Mouse (Mus musculus) cerebellum, adult (tissue): Measurements from ENCODE around the gene Gm10309.
"Not testable (repeated sequence)": the region's sequence is repeated elsewhere in the genome, so short reads cannot be mapped to it uniquely, and the experiment has no call there.

Experiments
- ATAC-seq: cut with Nextera tagmentation; 2 replicates; pipeline ENCODE4 v1.9.2; 2017; ENCODE audit warnings: mild to moderate bottlenecking, moderate library complexity, mixed read lengths; ENCODE audit not compliant: insufficient number of reproducible peaks, low FRiP score, low TSS enrichment

The Gm10309 gene

GRCm38 (mm10) chr17:86479406-86479805, 25.6 kb downstream of the Gm10309 start:
- ATAC-seq = no peak

DNA sequence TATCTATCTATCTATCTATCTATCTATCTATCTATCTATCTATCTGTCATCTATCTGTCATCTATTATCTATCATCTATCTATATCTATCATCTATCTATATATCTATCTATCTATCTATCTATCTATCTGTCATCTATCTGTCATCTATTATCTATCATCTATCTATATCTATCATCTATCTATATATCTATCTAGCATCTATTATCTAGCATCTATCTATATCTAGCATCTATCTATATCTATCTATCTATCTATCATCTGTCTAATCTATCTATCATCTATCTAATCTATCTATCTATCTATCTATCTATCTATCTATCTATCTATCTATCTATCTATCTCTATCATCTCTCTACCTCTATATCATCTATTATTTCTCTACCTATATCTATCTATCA, 27.6 kb downstream of the Gm10309 start:
- not testable (repeated sequence) for ATAC-seq

DNA sequence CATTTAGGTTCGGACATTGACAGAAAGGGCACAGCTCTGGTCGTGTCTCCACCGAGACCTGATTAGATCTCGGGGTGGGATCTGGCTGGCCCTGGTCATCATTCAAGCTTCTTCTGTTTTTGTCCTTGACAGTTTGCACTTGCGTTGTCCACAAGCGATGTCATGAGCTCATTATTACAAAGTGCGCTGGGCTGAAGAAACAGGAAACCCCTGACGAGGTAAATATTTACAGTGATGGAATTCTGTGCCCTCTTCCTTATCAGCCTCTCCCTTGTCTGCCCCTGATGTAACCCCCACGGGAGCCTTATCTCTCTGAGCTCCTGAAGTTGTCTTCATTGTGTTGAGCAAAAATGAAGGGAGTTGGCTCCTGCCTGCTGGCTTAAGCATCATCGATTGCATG, 28.4 kb downstream of the Gm10309 start:
- no peak for ATAC-seq

DNA sequence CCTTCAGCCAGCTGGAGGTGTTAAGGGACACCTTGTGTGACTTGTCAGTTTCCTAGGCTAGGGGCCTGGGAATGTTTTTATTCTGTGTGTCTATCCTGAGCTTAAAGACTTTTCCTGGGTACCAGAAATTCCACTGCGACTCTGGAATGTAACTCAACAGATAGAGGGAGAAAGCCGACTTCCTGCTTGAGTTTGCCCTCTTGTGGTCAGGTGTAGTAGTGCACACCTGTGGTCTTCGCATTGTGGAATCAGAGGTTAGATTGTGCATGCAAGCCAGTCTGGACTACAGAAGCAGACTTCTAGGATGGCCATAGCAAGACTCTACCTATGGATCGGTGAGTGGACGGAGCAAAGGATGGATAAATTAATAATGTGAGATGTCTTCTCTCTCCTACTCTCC, 33.3 kb downstream of the Gm10309 start:
- ATAC-seq = 0 out of 2 replicates have a peak, but pooled peaks have one; percentile 15

- no peak for ATAC-seq
These were observed 34.9 kb downstream of the Gm10309 start for GRCm38 (mm10) chr17:86470160-86470559.

DNA sequence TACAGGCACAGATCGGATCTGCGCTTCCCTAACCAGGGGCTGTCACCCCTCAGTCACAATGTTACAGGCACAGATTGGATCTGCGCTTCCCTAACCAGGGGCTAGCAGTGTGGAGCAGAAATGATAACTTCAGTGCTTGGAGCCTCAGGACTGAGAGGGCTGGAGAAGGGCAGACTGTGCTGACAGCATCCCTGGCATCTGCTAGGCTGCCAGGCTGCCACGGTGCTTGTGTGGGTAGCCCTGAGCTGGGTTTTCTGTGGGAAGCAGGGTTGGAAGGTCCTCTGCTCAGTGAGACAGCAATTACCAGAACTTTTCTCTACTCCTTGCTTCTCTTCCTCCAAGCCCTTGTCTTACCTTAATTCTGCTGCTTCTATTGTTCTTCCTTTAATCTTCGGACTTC, 37.1 kb downstream of the Gm10309 start:
- no peak for ATAC-seq

GRCm38 (mm10) chr17:86467291-86467898, 37.6 kb downstream of the Gm10309 start:
- ATAC-seq = no peak

- ATAC-seq = no peak
These were observed 38.2 kb downstream of the Gm10309 start for GRCm38 (mm10) chr17:86466871-86467270.

- ATAC-seq = no peak
These were observed 38.6 kb downstream of the Gm10309 start for GRCm38 (mm10) chr17:86466412-86466811.

GRCm38 (mm10) chr17:86465865-86466264, 39.2 kb downstream of the Gm10309 start:
- no peak for ATAC-seq

DNA sequence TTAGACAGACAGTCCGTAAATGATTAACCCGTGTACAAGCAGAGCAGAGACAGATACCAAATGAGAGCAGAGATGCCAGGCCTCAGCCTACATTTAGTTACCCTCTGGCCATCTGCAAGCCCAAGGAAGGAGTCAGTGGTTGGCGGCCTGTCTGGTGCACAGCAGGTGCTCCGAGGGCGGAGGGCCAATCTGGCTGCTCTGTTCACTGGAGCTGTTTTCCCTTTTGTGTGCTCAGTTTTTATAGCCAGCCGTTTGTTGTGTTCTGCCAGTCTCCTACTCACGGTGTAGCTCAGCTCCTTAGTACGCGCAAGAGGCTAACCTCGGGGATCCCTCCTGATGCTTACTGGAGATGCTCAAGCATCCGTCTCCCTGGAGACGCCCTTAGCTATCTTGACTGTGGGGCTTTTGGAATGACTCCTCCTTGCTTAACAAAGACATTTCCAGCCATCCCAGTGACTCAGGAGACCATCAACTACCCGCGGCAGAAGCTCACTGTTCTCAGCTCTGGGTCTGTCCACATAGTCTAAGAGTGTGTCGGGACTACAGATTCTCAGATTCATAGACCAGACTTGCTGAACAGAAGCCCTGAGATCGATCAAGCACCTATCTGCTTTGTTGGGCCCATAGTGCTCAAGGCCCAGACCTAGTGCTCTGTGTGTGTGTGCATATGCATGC, 40.2 kb downstream of the Gm10309 start:
- ATAC-seq = peak; percentile 84

- ATAC-seq = peak; percentile 32; the same call in 1 of the 2 replicates
These were observed 40.8 kb downstream of the Gm10309 start for GRCm38 (mm10) chr17:86464197-86464596.

GRCm38 (mm10) chr17:86463369-86463768, 41.7 kb downstream of the Gm10309 start:
- no peak for ATAC-seq

DNA sequence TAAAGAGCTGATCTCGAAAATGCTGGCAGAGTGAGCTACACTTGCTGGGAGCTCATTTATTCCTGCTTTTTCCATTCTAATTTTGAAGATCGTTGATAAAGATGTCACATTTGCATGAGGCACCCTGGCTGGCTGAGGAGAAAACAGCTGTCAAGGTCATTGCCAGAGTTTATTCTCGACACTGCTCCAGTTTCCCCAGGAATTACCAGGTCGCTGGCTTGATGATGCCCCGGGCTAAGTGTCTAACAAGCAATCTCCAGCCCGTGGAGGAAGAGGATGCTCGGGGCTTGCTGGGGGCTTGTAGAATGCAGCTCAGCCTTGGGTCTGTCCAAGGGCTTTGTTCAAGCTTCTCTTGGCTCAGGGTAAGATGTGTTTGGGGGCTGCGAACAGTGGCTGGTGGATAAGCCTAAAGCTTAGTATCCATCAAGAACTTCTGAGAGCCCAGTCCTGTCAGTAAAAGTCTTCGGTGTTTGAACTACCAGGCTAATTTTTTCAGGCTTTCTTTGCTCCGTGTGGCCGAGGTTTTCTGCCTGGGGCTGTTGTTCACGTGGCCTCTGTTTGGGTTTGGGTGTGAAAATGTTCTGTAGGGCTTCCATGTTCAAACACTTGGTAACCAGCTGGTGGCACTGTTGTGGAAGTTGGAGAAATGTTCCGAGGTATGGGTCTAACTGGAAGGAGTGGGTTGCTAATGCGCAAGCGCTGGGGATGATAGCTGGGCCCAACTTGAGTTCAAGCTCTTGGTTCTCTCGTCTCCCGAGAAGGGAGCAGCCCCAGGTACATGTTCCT, 44.2 kb downstream of the Gm10309 start:
- no peak for ATAC-seq

DNA sequence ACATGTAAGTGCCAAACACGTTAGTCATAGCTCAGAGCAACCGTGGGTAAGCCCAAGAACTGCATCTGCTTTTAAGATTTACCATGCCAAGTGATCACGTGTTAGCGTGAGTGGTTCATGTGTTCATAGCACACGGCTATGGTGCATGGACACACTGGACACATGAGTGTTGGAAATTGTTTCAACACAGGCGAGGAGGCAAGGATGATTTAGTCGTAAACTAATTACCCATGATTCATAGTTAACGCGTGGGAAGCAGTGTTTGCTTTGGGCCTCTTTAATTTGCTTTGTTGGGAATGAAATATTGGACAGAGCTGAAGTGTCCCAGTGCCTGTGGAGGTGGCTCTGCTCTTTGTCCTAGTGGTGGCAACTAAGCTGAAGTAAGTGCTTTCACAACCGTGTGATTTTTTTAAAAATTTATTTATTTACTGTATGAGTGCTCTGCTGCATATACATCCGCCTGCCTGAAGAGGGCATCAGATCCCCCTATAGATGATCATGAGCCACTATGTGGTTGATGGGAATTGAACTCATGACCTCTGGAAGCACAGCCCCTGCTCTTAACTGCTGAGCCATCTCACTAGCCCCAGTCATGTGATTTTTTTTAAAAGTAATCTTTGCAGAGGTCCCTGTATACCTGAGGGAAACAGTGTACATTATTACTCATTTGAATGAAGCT, 46.6 kb downstream of the Gm10309 start:
- ATAC-seq = no peak

GRCm38 (mm10) chr17:86456512-86456911, 48.5 kb downstream of the Gm10309 start:
- ATAC-seq = no peak

DNA sequence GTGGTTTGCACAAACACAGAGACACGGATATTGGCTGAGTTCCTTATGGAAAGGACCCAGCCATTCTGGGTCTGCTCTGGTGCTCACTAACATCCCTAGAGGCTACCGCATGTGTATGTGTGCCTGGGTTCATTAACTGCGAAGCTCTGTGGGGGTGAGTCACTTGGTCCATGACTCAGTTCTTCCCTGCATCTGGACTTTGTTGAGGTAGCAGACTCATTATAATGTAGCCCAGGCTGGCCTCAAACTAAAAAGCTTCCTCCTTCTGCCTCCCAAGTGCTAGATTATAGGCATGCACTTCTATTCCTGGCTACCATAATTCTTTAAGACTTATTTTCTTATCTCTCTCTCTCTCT, 50.7 kb downstream of the Gm10309 start:
- no peak for ATAC-seq

DNA sequence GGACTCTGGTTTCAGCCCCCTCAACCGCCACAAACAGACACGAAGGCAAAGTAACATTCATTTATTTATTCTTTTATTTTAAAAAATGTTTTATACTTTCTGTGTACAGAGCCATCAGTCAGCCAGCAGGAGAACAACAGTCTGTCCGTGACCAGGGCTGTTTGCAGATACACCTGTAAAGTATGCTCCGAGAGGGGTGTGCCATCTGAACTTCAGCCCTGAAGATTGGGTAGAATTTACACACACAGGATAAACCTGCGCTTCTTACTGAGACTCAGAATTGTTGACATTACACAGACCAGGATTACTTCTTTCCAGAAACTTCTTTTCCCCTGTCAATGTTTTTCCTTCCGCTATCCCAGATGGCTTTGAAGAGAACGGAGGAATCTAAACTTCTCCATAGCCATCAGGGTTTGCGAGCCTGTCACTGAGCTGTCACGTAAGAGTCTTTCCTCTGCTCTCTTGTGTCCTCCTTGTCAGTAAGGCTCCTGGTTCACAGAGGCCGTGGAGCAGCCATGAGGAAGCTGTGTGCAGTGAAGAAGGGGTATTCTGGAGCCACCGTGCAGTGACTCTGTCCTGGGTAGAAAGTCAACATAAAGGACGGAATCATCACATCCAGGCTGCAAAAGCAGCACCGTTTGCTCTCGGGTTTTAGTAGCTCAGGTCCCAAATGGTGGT, 51.2 kb downstream of the Gm10309 start:
- ATAC-seq = no peak

GRCm38 (mm10) chr17:86452934-86453333, 52.1 kb downstream of the Gm10309 start:
- no peak for ATAC-seq
